Mouse (Mus musculus) bone marrow macrophage, adult 2 months (primary cell): ENCODE data around the gene Col5a3. TPM values are rescaled to one million over a fixed set of nuclear protein-coding genes. Genes with fewer than 3 reads are reported as not detected.

Experiments used
- H3K27ac ChIP-seq: 2 replicates; pipeline ENCODE4 v1.5.1; 2012; ENCODE audit warnings: low read depth, low read length; ENCODE audit not compliant: insufficient read depth
- H3K4me1 ChIP-seq: 2 replicates; pipeline ENCODE4 v1.6.1; 2012; ENCODE audit warnings: low read length; ENCODE audit not compliant: control insufficient read depth, insufficient read depth
- H3K4me3 ChIP-seq: 2 replicates; pipeline ENCODE4 v1.5.1; 2012; ENCODE audit warnings: mild to moderate bottlenecking, low read length, moderate library complexity; ENCODE audit not compliant: insufficient read depth
- CTCF ChIP-seq: IDR thresholded peaks from 2 replicates; pipeline ENCODE4 v1.5.1; 2012; ENCODE audit warnings: low read depth, mild to moderate bottlenecking, low read length, moderate library complexity
- POLR2A ChIP-seq: IDR thresholded peaks from 2 replicates; pipeline ENCODE4 v1.6.1; 2012; ENCODE audit warnings: mild to moderate bottlenecking, low read depth, low read length, borderline replicate concordance
- polyA plus RNA-seq: library from polyadenylated mRNA; stranded (reverse); fragments of >200 nt; gene quantifications from 2 replicates; pipeline ENCODE4 v1.2.4, GENCODE M21; 2012; ENCODE audit not compliant: missing spikeins, insufficient read depth, insufficient read length

Col5a3 gene
- polyA plus RNA-seq, 1 experiment: 0.15 TPM

DNA sequence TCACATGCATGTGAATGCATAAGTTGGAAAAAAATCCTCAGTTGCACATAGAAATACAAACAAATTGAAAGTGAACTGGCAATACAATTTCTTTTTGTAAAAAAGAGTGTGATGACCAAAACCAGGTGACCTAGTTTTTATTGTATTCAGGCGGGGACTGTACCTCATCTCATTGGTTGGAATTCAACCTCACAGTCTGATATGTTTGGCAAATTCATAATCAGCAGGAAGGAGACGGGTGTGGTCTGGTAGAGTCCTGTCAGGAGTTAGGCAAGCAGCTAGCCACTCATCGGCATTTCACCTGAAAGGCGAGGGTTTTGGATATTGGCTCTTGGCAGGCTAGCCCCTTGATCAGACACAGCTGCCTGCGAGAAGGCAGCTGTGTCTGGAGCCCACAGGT, 65.7 kb downstream of the Col5a3 start:
- H3K27ac ChIP-seq: no peak overlapping the region
- no peak for TF ChIP-seq CTCF
- TF ChIP-seq POLR2A: no peak
- no peaks in the 10 kb centered on the region for H3K4me1 ChIP-seq
- no peak overlapping the region for H3K4me3 ChIP-seq

- H3K27ac ChIP-seq: no peak overlapping the region
- TF ChIP-seq POLR2A (no peak), CTCF (no peak)
- H3K4me3 ChIP-seq: no peak overlapping the region
- no peaks in the 10 kb centered on the region for H3K4me1 ChIP-seq
Observed at GRCm38 (mm10) chr9:20748540-20748939, 66.3 kb downstream of the Col5a3 start.

GRCm38 (mm10) chr9:20747682-20748081, 67.2 kb downstream of the Col5a3 start:
- TF ChIP-seq CTCF: no peak
- TF ChIP-seq POLR2A: no peak
- Histone ChIP-seq H3K27ac (no peak overlapping the region), H3K4me3 (no peak overlapping the region), H3K4me1 (no peaks in the 10 kb centered on the region)

GRCm38 (mm10) chr9:20746017-20746660, 68.7 kb downstream of the Col5a3 start, which contains the start of gene Olfm2:
TSS of gene Olfm2 (minus strand) at chr9:20746349.
- no peaks in the 10 kb centered on the region for H3K4me1 ChIP-seq
- TF ChIP-seq POLR2A (no peak), CTCF (no peak)
- no peak within 1 kb of the TSS for H3K27ac ChIP-seq
- no peak within 1 kb of the TSS for H3K4me3 ChIP-seq

DNA sequence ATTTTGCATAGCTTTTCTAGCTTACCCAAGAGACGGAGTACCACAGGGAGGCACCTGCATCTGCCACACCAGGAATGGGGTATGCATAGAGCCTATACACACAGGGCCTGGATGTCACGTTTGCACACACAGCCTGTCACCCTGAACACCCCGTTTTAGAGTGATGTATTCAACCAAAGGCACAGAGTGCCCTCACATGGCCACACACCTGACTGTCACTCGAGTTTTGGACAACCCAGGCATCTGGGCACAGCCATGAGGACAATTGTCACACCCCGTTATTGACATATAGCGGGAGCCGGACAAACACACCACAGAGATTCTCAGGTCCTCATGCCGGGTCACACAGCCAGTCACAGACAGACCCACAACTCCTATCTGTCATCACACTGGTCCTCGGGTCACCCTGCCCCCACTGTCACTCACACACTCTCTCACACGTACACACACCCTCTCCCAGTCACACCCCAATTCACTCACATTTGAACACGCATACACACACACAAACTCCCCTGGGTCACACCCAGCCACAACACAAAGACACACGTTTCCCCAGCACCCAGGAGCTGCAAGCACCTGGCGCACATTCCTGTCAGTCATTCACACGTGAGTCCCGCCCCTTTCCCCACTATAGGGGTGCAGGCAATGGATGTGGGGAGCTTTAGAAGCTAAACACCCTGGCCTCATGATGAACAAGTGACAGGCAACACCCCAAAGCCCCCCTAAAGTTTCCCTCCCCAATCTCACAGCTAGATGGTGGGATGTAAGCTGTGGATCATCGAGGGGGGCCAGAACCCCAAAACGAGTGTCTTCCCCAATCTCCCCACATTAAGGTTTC, 69.5 kb downstream of the Col5a3 start:
- TF ChIP-seq POLR2A: no peak
- TF ChIP-seq CTCF: no peak
- Histone ChIP-seq H3K4me1 (no peaks in the 10 kb centered on the region), H3K27ac (no peak overlapping the region), H3K4me3 (no peak overlapping the region)

- Histone ChIP-seq H3K4me3 (no peak overlapping the region), H3K4me1 (no peaks in the 10 kb centered on the region), H3K27ac (no peak overlapping the region)
- TF ChIP-seq CTCF (peak; percentile 90), POLR2A (no peak)
Observed at GRCm38 (mm10) chr9:20743946-20744738, 70.7 kb downstream of the Col5a3 start.

DNA sequence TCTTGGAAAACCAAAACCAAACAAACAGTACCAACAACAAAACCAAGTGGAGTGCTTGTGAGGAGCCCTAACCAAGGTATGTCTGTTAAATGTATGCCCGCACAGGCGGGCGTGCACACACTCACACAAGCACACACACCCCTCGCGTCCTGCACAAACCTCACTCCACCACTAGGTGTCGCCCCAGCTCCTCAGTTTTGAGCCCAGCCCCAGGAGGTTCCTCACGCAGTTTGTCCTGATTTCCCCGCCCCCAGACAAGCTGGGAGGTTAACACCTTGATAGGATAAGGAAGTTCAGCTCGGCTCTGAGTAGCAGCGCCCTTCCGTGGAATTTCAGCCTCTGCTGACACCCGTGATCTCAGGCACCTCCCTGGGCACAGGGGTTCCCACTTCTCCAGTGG, 74.5 kb downstream of the Col5a3 start:
- peak; percentile 97 for TF ChIP-seq CTCF
- TF ChIP-seq POLR2A: no peak
- no peak overlapping the region for H3K4me3 ChIP-seq
- no peak overlapping the region for H3K27ac ChIP-seq
- peaks cover 11% of the 10 kb centered on the region for H3K4me1 ChIP-seq

GRCm38 (mm10) chr9:20738251-20738999, 76.4 kb downstream of the Col5a3 start:
- no peak overlapping the region for H3K4me3 ChIP-seq
- peaks cover 18% of the 10 kb centered on the region for H3K4me1 ChIP-seq
- H3K27ac ChIP-seq: no peak overlapping the region
- TF ChIP-seq POLR2A (no peak), CTCF (peak; percentile 51; the same call in 1 of the 2 replicates)

DNA sequence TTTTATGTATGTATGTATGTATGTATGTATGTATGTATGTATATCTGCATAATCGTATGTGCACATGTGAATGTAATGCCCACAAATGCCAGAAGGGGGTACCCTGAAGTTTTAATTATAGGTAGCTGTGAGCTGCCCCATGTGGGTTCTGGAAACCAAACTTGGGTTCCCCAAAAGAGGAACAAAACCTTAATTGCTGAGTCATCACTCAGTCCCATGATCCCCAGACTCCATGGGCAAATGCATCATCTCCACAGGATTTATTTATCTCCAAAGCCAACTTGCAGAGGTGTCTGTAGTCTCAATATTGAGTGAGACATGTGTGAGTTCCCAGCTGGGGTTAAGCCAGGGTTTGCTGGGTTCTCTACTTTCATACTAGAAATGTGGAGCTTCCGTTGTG, 77.6 kb downstream of the Col5a3 start:
- Histone ChIP-seq H3K4me3 (no peak overlapping the region), H3K27ac (peak overlapping the region; percentile 17; the same call in 1 of the 2 replicates), H3K4me1 (peaks cover 18% of the 10 kb centered on the region)
- TF ChIP-seq CTCF (no peak), POLR2A (no peak)

DNA sequence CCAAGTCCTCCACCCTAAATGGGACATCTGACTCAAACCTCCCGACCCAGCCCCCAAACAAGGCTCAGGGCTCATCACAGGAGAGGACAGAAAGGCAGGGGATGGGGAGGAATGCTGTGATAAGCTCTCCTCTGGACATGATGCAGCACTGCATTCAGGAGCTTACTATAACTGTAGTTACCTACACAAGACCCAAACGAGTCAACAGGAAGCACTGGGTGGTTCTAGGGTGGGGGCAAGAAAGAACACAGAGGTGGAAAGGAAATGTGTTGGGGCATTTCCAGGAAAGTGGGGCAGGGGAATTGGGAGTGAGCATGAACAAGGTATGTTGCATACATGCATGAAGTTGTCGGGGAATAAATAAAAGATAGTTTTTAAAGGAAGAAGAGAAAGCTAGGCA, 80.2 kb downstream of the Col5a3 start:
- TF ChIP-seq CTCF (no peak), POLR2A (no peak)
- Histone ChIP-seq H3K4me1 (peaks cover 18% of the 10 kb centered on the region), H3K4me3 (no peak overlapping the region), H3K27ac (no peak overlapping the region)
